Mouse (Mus musculus): ENCODE data around the gene Rnf8.

The Rnf8 gene

DNA sequence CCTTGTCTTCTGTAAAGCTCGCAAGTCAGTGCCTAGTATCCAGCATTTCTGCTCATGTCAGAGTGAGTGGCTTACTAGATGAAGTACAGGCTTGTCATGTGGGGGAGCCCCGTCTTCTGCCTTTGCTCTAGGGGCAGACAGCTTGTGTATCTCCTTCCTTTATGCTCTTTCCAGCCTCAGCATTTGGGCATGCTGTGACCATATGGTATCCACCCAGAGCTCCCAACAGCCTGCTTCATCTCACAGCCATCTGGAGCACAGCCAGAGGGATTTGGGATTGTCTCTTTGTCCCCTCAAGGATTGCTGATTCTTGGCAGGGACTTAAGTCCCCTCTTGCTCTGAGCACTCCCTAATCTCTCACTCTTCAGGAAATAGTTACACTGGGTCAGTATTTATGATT, 65.6 kb downstream of the Rnf8 start:
- in situ Hi-C loops (cut with MboI, MseI): no loop called here

DNA sequence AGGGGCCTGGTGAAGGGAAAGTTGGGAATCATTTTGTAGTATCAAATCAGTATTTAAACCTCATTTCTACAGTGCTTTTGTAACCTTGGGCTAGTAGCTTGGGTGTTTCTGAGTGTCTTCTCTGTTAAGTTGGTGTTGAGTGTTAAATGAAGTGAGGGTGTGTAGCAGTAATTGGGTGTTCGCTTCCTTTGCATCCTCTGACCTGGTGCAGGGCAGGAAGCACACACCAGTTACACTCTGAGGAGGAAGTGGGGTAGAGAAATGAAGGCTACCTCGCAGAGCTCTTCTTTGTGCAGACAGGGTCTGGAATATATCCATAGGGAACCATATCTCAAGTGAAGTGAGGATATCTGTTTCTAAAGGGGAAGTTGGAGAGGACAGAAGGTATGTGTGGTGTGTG, 66.3 kb downstream of the Rnf8 start:
- in situ Hi-C loops (cut with MboI, MseI): no loop called here

DNA sequence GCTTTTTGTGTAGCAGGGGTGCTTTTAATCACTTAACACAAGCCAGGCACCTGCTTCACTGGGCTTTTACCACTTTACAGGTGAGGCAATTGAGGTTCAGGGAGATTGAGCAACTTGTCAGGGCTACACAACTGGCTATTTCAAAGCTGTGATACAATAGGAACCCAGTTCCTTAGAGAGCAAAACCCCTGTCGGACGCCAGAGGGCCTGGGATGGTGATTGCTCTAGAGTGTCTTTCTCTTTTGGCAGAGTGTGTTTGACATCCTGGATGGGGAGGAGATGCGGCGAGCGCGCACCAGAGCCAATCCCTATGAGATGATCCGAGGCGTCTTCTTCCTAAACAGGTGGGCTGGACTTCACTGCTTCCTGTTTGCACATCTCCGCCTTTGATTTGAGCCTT, 67.1 kb downstream of the Rnf8 start:
- in situ Hi-C loops (cut with MboI, MseI): no loop called here

DNA sequence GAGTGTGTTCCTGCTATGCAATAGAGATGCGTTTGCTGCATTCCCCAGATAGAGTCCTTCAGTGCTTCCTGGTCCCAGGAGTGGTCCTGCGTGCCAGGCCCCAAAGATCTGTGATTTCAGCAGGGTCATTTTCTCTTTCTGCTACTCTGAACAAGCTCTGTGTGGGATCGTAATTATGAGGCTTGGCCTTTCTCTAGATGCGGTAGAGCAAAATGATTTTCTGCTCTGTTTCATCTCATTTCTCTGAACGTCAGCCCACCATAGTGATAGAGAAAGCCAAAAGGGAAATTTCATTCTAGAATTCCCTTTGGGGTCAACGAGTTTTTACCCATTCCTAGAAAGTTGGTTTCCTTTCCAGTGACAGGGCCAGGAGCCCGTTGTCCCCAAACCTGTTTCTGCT, 67.7 kb downstream of the Rnf8 start:
- in situ Hi-C loops (cut with MboI, MseI): no loop called here

DNA sequence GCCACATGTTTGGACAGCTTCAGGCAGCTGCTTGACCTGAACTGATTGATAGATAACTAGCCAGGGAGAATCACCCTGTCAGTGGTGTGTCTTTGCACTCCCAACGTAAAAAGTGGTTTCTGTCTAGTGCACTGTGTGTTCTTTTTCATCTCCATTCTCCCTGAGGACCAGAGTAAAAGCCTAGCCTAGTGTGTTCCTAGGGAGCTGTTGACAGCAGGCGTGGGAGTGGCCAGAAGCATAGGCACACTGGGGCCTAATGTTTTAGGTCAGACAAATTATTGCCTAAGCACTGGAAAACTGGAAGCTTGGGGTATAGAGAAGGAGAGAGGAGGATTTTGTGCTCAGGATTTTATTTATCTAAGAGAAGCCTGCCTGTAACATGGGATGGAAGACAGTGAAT, 68.5 kb downstream of the Rnf8 start:
- in situ Hi-C loops (cut with MboI, MseI): no loop called here

DNA sequence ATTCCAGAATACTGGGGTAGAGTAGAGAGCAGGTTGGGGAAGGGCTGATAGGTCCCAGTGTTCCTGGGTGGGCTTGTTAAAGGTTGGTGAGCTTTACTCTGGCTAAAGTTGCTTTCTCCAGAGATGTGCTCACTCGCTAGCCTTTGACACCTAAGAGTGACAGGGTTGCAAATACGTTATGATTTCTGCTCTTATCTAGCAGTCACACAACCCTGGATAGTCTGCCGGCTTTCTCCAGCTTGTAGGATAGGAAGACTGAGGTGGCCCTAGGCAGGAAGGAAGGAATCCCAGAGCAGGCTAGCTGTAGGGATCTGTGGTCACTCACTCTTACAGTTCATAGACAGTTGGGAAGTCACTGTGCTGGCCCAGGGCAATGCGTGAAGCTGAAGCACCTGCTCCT, 69.7 kb downstream of the Rnf8 start:
- in situ Hi-C loops (cut with MboI, MseI): no loop called here

DNA sequence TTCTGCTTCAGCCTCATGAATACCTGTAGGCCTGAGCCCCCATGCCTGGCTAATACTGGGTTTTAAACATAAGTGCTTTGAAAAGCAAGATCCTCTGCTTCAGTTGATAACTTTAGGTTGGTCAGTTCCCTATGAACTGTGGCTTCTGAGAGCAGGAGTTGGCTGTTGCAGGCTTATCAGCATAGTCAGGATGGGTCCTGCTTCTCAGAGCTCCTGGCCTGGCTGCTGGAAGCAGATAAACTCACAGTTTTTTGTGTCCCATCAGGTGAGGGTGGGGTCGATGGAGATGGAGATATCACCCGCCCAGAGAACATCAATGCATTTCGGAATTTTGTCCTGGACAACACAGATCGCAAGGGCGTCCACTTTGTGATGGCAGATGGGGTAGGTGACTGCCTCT, 72.2 kb downstream of the Rnf8 start:
- in situ Hi-C loops (cut with MboI, MseI): no loop called here

DNA sequence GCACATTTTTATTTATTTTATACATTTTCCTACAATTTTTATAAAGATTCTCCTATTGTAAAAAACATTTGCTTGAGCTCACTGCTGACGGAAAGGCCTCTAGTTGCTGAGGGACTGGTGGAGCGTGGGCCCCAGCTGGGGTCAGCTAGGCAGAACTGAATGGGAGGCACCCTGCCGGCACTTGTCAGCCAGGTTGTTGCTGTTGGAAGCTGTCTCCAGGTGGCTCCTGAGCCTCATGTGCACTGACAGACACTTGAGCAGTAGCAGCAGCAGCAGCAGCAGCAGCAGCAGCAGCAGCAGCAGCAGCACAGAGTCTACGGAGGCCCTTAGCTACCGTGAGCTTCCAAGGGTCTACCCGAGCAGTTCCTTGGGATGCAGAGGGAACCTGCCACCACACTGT, 72.8 kb downstream of the Rnf8 start:
- in situ Hi-C loops (cut with MboI, MseI): no loop called here

DNA sequence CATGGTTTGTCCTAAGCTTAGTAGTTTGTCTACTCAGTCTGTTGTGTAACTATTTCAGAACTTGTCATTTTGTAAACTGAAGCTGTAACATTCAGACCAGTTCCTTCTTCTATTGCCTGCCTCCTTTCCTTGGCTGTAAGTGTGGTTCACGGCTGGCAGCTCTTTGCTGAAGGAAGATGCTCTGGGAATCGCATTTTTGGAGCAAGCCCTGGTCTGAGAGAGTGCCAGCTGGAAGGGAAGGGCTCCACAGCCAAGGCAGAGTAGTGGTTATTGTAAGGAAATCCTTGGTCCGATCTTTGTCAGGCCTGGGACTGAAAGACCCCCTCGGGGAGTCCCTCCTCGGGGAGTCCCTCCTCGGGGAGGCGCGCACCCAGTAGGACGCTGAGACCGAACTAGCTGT, 74.0 kb downstream of the Rnf8 start:
- in situ Hi-C loops (cut with MboI, MseI): no loop called here

DNA sequence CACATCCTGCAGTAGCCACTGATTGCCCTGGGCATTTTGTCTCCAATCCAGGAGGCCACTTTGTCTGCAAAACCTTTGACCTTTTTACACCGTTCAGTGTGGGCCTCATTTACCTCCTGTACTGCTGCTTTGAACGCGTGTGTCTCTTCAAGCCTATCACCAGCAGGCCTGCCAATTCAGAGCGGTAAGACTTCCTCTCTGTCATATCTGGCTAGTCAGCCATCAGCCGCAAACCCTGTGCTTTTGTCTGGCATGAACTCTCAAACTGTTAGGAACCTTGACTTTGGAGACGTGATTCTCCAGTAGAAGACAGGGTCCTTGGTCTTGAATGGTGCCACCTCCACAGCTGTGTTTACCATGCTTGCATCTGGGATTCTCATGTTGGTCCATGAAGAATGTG, 75.7 kb downstream of the Rnf8 start:
- in situ Hi-C loops (cut with MboI, MseI): no loop called here

DNA sequence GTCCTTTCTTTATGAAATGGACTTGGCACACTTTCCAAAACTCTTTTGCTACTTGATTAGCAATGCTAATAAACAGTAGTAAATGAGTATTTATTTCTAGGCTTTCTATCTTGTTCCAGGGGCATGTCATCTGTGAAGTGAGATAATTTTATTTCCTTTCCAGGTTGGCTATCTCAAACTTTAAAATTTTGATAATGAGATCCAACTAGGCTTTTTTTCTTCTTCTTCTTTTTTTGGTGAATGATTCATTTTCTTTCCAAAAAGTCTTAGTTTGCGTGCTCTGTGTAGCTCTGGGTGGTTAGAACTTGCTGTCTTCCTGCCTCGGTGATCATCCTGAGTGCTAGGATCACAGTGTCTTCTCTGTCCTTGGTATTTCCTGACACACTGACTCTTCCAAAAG, 78.2 kb downstream of the Rnf8 start:
- in situ Hi-C loops (cut with MboI, MseI): no loop called here

DNA sequence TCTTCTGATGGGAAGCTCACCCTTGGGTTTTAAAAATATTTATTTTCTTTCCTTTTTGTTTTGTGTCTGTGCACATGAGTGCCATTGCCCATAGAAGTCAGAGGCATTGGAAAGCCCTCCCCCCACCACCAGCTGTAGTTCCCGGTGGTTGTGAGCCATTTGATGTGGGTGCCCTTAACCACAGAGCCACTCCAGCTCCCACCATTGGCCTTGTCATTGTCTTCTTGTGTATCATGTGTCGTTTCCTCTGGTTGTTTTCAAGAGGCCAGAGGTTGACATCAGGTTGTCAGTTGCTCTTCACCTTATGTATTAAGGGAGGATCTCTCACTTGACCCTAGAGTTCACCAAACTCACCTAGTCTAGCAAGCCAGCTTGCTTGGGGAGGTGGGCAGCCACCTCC, 79.0 kb downstream of the Rnf8 start:
- in situ Hi-C loops (cut with MboI, MseI): no loop called here

DNA sequence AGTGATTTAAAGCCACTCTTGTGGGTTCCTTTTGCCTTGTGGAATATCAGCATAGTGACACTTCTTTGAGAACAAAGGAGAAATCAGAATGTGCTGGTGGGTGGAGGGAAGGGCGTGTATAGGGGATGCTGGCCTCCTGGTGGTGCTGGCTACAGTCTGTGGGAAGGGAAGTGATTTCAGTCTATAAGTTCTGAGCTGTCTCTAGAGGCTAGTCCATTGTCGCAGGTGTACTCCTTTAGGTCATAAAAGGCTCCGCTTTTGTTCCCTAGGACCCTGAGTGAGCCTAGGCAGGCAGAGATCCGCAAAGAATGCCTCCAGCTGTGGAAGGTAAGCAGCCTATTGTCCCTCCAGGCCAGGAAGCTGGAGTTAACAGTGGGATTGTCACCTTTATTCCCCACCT, 79.9 kb downstream of the Rnf8 start:
- in situ Hi-C loops (cut with MboI, MseI): no loop called here
